Mouse (Mus musculus) neural tube, embryonic 12.5 days (tissue): Measurements from ENCODE around the gene Ccdc155. TPM values are rescaled to one million over a fixed set of nuclear protein-coding genes. Genes with fewer than 3 reads are reported as not detected.

Experiments
- ATAC-seq: fragments of 200-750 bp; cut with Nextera tagmentation; 2 replicates; pipeline ENCODE4 v1.8.0; 2017; ENCODE audit warnings: low read depth, mild to moderate bottlenecking, moderate TSS enrichment, moderate library complexity; ENCODE audit not compliant: low FRiP score
- H3K27ac ChIP-seq: fragments of 300-500 bp; sonication (generic); 2 replicates; pipeline ENCODE4 v1.5.1; 2016
- H3K27me3 ChIP-seq: fragments of 300-500 bp; sonication (generic); replicated peaks from 2 replicates; pipeline ENCODE4 v1.6.1; 2016; ENCODE audit warnings: mild to moderate bottlenecking
- H3K36me3 ChIP-seq: fragments of 300-500 bp; sonication (generic); 2 replicates; pipeline ENCODE4 v1.6.1; 2016; ENCODE audit warnings: mild to moderate bottlenecking
- H3K4me1 ChIP-seq: fragments of 300-500 bp; sonication (generic); 2 replicates; pipeline ENCODE4 v1.6.1; 2016
- H3K4me2 ChIP-seq: fragments of 300-500 bp; sonication (generic); replicated peaks from 2 replicates; pipeline ENCODE4 v1.6.1; 2016; ENCODE audit warnings: mild to moderate bottlenecking
- H3K4me3 ChIP-seq: fragments of 300-500 bp; sonication (generic); 2 replicates; pipeline ENCODE4 v1.5.1; 2016
- H3K9ac ChIP-seq: fragments of 300-500 bp; sonication (generic); 2 replicates; pipeline ENCODE4 v1.6.1; 2016; ENCODE audit warnings: mild to moderate bottlenecking
- H3K9me3 ChIP-seq: fragments of 300-500 bp; sonication (generic); 2 replicates; pipeline ENCODE4 v1.6.1; 2016; ENCODE audit warnings: mild to moderate bottlenecking
- WGBS: fragments of 180-500 bp; shearing (Covaris S2); methylation state at CpG from one replicate; pipeline ENCODE4 v1.1.7; 2016; 5-methylcytosine and 5-hydroxymethylcytosine counted together
- polyA plus RNA-seq: library from polyadenylated mRNA; unstranded; fragments of >200 nt; fragmentation: Nextera tagmentation; extraction: Ambion mirVana; gene quantifications from 2 replicates; pipeline ENCODE4 v1.2.1, GENCODE M21; 2016

Ccdc155 gene
- polyA plus RNA-seq, 1 experiment from 2014 or later: 0.74 TPM

DNA sequence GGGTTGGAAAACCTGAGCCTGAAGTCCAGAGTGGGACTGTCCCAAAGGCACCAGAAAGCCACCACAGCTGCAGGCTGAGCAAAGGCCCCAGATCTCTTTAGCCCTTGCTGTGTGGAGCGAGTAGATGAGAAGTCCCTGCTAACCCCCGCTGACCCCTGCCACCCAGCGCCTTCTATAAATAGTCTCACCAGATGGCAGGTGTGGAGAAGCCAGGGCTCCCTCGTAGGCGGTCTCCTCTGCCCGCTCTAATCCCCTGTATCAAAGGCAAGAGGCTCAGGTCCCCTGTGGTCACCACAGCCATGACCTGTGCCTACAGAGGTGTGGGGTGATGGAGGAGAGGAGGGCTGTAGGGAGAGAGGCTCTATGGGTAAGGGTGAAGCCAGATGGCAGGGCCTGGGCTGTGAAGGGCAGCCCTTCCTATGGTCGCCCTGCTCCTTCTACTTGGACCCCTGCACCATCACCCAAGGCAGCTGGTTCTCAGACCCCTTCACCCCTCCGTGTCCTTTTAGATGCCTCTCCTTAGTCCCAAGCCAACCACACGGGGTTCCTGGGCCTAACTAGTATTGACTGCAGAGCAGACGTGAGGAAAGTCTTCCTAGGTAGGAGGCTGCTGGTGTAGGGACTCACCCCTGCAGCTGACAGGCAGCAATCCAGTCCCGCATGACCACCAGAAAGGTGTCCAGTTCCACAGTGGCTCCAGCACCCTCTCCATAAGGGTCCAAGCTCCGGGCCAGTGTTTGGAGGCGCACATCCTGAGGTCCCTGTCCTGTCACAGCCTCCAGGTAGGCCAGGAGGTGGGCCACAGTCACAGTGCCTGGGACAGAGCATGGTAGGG lies 9.1 kb downstream of the Ccdc155 start:
- H3K4me1 ChIP-seq: peaks cover 7% of the 10 kb centered on the region

DNA sequence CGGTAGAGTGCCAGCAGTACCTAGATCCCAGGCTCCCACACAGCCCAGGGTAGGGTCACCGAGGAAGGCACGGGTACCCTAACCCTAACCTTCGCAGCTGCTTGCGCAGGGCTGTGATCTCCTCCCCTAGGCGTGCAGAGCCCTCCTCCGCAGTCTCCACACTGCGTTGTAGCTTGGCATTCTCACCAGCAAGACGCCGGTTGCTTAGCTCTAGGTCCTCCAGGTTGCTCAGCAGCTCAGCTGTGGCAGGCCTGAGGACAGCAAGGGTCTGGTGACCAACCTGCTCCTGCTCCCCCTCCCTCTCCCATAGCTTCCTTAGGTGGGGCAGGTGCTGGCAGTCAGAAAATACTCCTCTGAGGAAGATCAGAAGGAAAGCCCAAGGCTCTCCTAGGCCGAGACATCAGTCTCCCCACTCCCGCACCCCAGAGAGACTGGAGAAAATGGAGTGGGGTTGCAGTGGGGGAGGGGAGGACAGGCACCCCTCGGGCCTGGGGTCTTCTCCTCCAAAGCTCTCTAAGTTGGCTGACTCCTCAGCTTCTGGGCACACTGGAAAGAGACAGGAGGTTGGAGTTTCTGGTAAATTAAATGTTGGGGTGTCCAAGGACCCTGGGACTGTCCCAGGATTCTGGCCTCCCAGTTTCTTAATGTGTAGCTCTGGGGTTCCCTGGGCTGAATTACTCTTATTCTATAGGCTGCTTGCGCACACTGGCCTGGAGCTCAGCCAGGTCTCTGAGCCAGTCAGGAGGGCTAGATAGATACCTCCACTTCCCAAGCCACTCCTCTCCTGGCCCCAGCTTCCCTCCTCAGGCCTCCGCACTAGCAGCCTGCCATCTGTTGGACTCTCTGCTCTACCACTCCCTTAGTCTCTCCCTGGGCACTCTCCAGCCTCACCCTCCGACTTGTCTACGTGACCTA lies 10.6 kb downstream of the Ccdc155 start:
- H3K36me3 ChIP-seq: no peaks in the 10 kb centered on the region
- peaks cover 18% of the 10 kb centered on the region; the same call in 1 of the 2 replicates for H3K27me3 ChIP-seq
- no peaks in the 10 kb centered on the region for H3K9me3 ChIP-seq
- no peak overlapping the region for H3K9ac ChIP-seq
- H3K4me1 ChIP-seq: peaks cover 7% of the 10 kb centered on the region
- ATAC-seq: no peak
- H3K27ac ChIP-seq: no peak overlapping the region
- WGBS: 76% methylated on average over 17 of the region's 17 CpGs
- no peak overlapping the region for H3K4me3 ChIP-seq
- H3K4me2 ChIP-seq: no peak overlapping the region

More for the DNA sequence above, 9.1 kb downstream of the Ccdc155 start:
- H3K27me3 ChIP-seq: peaks cover 14% of the 10 kb centered on the region; the same call in 1 of the 2 replicates
- H3K4me3 ChIP-seq: no peak overlapping the region
- no peaks in the 10 kb centered on the region for H3K36me3 ChIP-seq
- WGBS: 60% methylated on average over 13 of the region's 13 CpGs
- H3K4me2 ChIP-seq: no peak overlapping the region
- no peaks in the 10 kb centered on the region for H3K9me3 ChIP-seq
- H3K9ac ChIP-seq: no peak overlapping the region
- no peak overlapping the region for H3K27ac ChIP-seq
- no peak for ATAC-seq

- Histone ChIP-seq H3K4me3 (no peak overlapping the region), H3K9me3 (no peaks in the 10 kb centered on the region), H3K27me3 (peaks cover 23% of the 10 kb centered on the region; the same call in 1 of the 2 replicates), H3K4me1 (peaks cover 7% of the 10 kb centered on the region), H3K36me3 (no peaks in the 10 kb centered on the region), H3K27ac (no peak overlapping the region), H3K9ac (0 out of 2 replicates have a peak overlapping the region, but pooled peaks have one; percentile 18), H3K4me2 (no peak overlapping the region)
- no peak for ATAC-seq
- WGBS: 72% methylated on average over 5 of the region's 5 CpGs
Measured at GRCm38 (mm10) chr7:45193406-45193805, 11.3 kb downstream of the Ccdc155 start.

DNA sequence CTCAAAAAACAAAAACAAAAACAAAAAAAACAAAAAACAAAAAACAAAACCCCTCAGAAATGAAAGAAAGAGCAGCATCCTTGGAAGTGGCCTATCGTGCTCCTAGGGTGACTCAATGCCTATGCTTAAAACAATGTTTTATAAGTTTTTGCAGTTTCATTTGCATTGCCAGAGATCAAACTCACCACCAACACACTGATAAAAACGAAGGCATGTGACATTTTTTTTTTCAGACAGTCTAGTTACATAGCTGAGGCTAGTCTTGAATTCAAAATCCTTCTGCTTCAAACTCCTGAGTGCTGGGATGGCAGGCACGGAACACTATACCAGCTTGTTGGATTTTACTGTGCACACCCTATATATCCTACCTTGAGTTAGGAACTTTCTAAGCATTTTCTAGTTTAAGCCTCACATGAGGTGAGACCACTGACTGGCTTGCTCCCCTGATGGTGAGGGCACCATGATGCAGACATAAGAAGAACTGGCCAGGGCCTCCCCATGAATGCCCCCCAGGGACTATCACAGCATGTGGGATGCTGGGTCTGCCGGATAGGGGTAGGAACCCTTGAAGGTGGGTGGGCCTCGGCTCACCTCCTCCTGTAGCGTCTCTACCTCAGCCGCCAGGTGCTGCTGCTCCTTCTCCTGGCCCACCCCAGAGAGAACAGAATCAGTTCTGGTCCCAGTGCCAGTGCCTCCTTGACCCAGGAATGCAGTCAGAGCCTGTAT lies 11.9 kb downstream of the Ccdc155 start:
- no peak for ATAC-seq
- Histone ChIP-seq H3K4me2 (no peak overlapping the region), H3K27ac (no peak overlapping the region), H3K9me3 (no peaks in the 10 kb centered on the region), H3K4me3 (no peak overlapping the region), H3K36me3 (no peaks in the 10 kb centered on the region), H3K27me3 (peaks cover 28% of the 10 kb centered on the region), H3K9ac (no peak overlapping the region), H3K4me1 (peaks cover 7% of the 10 kb centered on the region)
- 85% methylated on average over 7 of the region's 7 CpGs for WGBS

- no peaks in the 10 kb centered on the region for H3K36me3 ChIP-seq
- H3K27me3 ChIP-seq: peaks cover 31% of the 10 kb centered on the region
- ATAC-seq: no peak
- no peak overlapping the region for H3K9ac ChIP-seq
- no peak overlapping the region for H3K4me2 ChIP-seq
- no peak overlapping the region for H3K4me3 ChIP-seq
- no peak overlapping the region for H3K27ac ChIP-seq
- H3K4me1 ChIP-seq: peaks cover 7% of the 10 kb centered on the region
- 21% methylated on average over 8 of the region's 8 CpGs for WGBS
- H3K9me3 ChIP-seq: no peaks in the 10 kb centered on the region
Measured at GRCm38 (mm10) chr7:45191803-45192363, 12.8 kb downstream of the Ccdc155 start.

DNA sequence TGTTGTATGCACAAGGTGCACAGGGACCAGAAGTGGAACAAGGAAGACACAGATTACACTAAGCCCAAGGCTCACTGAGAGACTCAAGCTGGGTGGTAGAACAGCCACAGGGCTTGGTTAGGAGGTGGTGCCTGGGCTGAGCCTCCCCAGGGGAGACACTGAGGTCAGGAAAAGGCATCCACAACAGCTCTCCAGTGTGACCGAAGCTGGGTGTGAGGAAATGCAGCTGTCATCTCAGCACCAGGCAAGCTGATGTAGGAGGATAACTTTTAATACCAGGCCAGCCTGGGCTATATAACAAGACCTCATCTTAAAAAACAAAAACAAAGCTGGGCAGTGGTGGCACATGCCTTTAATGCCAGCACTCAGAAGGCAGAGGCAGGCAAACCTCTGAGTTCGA lies 13.5 kb downstream of the Ccdc155 start:
- ATAC-seq: no peak

DNA sequence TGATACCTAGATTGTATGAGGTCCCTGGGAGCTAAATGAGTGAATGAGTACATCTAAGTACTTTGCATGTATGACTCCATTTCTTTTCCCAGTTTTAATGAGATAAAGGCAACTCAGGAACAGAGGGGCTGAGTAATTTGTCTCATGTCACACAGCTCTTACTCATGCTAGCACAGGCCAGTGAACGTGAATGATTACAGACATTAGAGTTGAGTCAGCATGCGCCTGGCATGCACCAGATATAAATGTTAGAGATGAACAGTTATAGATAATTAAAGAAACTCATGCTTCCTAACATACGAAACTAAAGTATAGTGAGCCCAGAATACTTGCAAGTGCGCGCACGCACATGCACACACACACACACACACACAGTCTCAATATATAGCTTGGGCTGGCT lies 14.5 kb downstream of the Ccdc155 start:
- Histone ChIP-seq H3K4me1 (peaks cover 7% of the 10 kb centered on the region), H3K9me3 (no peaks in the 10 kb centered on the region), H3K4me3 (no peak overlapping the region), H3K27me3 (peaks cover 43% of the 10 kb centered on the region), H3K9ac (no peak overlapping the region), H3K27ac (no peak overlapping the region), H3K36me3 (no peaks in the 10 kb centered on the region), H3K4me2 (no peak overlapping the region)
- WGBS: 95% methylated on average over 6 of the region's 6 CpGs
- no peak for ATAC-seq

More for the DNA sequence above, 13.5 kb downstream of the Ccdc155 start:
- Histone ChIP-seq H3K9me3 (no peaks in the 10 kb centered on the region), H3K36me3 (no peaks in the 10 kb centered on the region), H3K27ac (no peak overlapping the region), H3K4me3 (no peak overlapping the region), H3K9ac (no peak overlapping the region), H3K4me2 (no peak overlapping the region), H3K27me3 (peaks cover 35% of the 10 kb centered on the region), H3K4me1 (peaks cover 7% of the 10 kb centered on the region)
- 80% methylated on average over 2 of the region's 2 CpGs for WGBS

- H3K27ac ChIP-seq: no peak overlapping the region
- H3K9ac ChIP-seq: no peak overlapping the region
- no peaks in the 10 kb centered on the region for H3K36me3 ChIP-seq
- no peak overlapping the region for H3K4me3 ChIP-seq
- 61% methylated on average over 16 of the region's 16 CpGs for WGBS
- no peak for ATAC-seq
- H3K4me1 ChIP-seq: peaks cover 7% of the 10 kb centered on the region
- no peaks in the 10 kb centered on the region for H3K9me3 ChIP-seq
- H3K27me3 ChIP-seq: peaks cover 46% of the 10 kb centered on the region
- H3K4me2 ChIP-seq: no peak overlapping the region
Measured at GRCm38 (mm10) chr7:45189600-45189999, 15.1 kb downstream of the Ccdc155 start.

GRCm38 (mm10) chr7:45185921-45186320 lies 18.8 kb downstream of the Ccdc155 start:
- WGBS: 63% methylated on average over 7 of the region's 7 CpGs
- no peak for ATAC-seq
- no peaks in the 10 kb centered on the region for H3K36me3 ChIP-seq
- H3K4me1 ChIP-seq: peaks cover 14% of the 10 kb centered on the region
- no peak overlapping the region for H3K9ac ChIP-seq
- no peak overlapping the region for H3K4me2 ChIP-seq
- 0 out of 2 replicates have a peak, but pooled peaks cover 2% of the 10 kb centered on the region for H3K9me3 ChIP-seq
- H3K27ac ChIP-seq: no peak overlapping the region
- H3K4me3 ChIP-seq: no peak overlapping the region
- peaks cover 74% of the 10 kb centered on the region for H3K27me3 ChIP-seq

DNA sequence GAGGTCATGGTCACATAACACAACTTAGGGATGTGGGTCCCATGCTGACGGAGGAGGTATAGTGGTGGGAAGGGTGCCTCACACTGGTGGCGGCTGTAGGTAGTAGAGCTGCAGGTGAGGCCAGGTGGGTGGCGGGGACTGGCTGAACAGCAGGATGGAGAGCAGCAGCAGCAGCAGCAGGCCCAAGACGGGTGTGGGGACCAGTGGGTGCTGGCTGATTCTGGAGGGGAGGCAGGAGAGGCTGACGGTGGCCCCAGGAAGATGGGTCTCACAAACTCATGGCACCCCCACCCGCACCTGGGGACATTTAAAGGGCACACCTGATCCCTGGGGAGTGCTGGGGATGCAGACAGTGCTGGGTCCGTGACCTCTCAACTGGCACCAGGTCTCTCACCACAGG lies 21.0 kb downstream of the Ccdc155 start:
- Histone ChIP-seq H3K9ac (no peak overlapping the region), H3K4me1 (peaks cover 15% of the 10 kb centered on the region), H3K36me3 (no peaks in the 10 kb centered on the region), H3K27ac (no peak overlapping the region), H3K4me2 (no peak overlapping the region), H3K9me3 (0 out of 2 replicates have a peak, but pooled peaks cover 4% of the 10 kb centered on the region), H3K27me3 (peaks cover 90% of the 10 kb centered on the region), H3K4me3 (no peak overlapping the region)
- WGBS: 62% methylated on average over 7 of the region's 7 CpGs
- ATAC-seq: no peak

DNA sequence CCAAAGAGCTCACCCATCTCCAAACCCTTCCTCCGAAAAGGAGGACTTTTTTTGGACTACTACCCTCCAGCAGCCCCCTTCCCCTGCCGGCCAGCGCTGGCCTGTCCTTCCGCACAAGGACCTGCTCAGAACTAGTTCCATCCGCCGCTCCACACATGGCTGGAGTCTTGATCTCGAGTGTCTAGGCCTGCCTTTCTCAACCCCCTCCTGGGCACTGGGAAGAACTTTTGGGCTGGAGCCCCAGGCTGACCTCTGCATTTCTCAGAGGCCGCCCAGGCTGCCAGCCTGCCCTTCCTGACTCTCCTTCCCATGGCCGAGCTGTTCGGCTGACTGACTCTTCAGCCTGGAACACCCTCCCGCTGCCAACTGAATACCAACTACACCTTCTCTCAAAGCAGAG lies 22.1 kb downstream of the Ccdc155 start:
- H3K9me3 ChIP-seq: 0 out of 2 replicates have a peak, but pooled peaks cover 4% of the 10 kb centered on the region
- peaks cover 15% of the 10 kb centered on the region for H3K4me1 ChIP-seq
- H3K27ac ChIP-seq: no peak overlapping the region
- ATAC-seq: no peak
- WGBS: 18% methylated on average over 11 of the region's 11 CpGs
- H3K27me3 ChIP-seq: peaks cover 93% of the 10 kb centered on the region
- H3K36me3 ChIP-seq: no peaks in the 10 kb centered on the region
- H3K4me3 ChIP-seq: peak overlapping the region; percentile 18
- peak overlapping the region; percentile 54 for H3K4me2 ChIP-seq
- H3K9ac ChIP-seq: 0 out of 2 replicates have a peak overlapping the region, but pooled peaks have one; percentile 29
